Mouse (Mus musculus) CH12.LX (cell line): Measurements from ENCODE around the gene Tomm40l. TPM values are rescaled to one million over a fixed set of nuclear protein-coding genes. Genes with fewer than 3 reads are reported as not detected.

Experiments
- DNase-seq: peaks from one replicate; pipeline ENCODE4 v3.0.0-alpha.2; 2013; ENCODE audit errors: extremely low read depth
- H3K27ac ChIP-seq: 2 replicates; pipeline ENCODE4 v1.5.1; 2012; ENCODE audit warnings: low read depth, mild to moderate bottlenecking, control low read depth, moderate library complexity; ENCODE audit not compliant: insufficient read depth
- H3K27me3 ChIP-seq: replicated peaks from 2 replicates; pipeline ENCODE3; 2012; ENCODE audit warnings: inconsistent platforms
- H3K36me3 ChIP-seq, 2 experiments: replicated peaks in 1 of 2; 2 replicates each; pipeline versions ENCODE3 to v1.6.1; 2012; ENCODE audit warnings: inconsistent platforms in 1 of 2, low read length in 1 of 2, mild to moderate bottlenecking in 1 of 2, mixed read lengths in 1 of 2, moderate library complexity in 1 of 2; ENCODE audit not compliant: control insufficient read depth in 1 of 2, insufficient read depth in 1 of 2
- H3K4me1 ChIP-seq, 2 experiments: 2 replicates each; pipeline ENCODE4 v1.6.1; 2012; ENCODE audit warnings: inconsistent platforms in 1 of 2, moderate library complexity in 1 of 2; ENCODE audit not compliant: insufficient read depth in 2 of 2, control insufficient read depth in 1 of 2
- H3K4me2 ChIP-seq: 2 replicates; pipeline ENCODE4 v1.6.1; 2012; ENCODE audit warnings: low read depth, mild to moderate bottlenecking, control low read depth; ENCODE audit not compliant: poor library complexity, insufficient read depth, severe bottlenecking
- H3K4me3 ChIP-seq, 3 experiments: fragments of 150-350 bp in 1 of 3; sonication (generic) in 1 of 3; replicated peaks in 1 of 3; 2 replicates each; pipeline versions ENCODE3 to v1.5.1; 2011 to 2012; ENCODE audit warnings: low read depth in 2 of 3, low read length in 2 of 3, mild to moderate bottlenecking in 2 of 3, moderate library complexity in 2 of 3, control low read depth in 1 of 3, improper control_type of control experiment in 1 of 3, inconsistent platforms in 1 of 3, mixed read lengths in 1 of 3; ENCODE audit not compliant: poor library complexity in 1 of 3
- H3K79me2 ChIP-seq: replicated peaks from 2 replicates; pipeline ENCODE4 v1.6.1; 2012; ENCODE audit warnings: mild to moderate bottlenecking, moderate library complexity; ENCODE audit not compliant: control insufficient read depth, poor library complexity, insufficient read depth, severe bottlenecking; ENCODE audit errors: extremely low read depth
- H3K9ac ChIP-seq: 2 replicates; pipeline ENCODE4 v1.6.1; 2012; ENCODE audit warnings: low read depth, mild to moderate bottlenecking, control low read depth, moderate library complexity; ENCODE audit not compliant: insufficient read depth
- H3K9me3 ChIP-seq: replicated peaks from 2 replicates; pipeline ENCODE3; 2012; ENCODE audit warnings: low read length, inconsistent platforms, mixed read lengths
- BHLHE40 ChIP-seq: IDR thresholded peaks from 2 replicates; pipeline ENCODE4 v1.6.1; 2011; ENCODE audit warnings: mild to moderate bottlenecking, low read depth, low read length, improper control_type of control experiment
- CHD1 ChIP-seq: IDR thresholded peaks from 2 replicates; pipeline ENCODE4 v1.6.1; 2012; ENCODE audit warnings: low read depth, low read length, improper control_type of control experiment, inconsistent platforms
- CHD2 ChIP-seq: IDR thresholded peaks from 2 replicates; pipeline ENCODE4 v1.6.1; 2011; ENCODE audit warnings: low read length, improper control_type of control experiment
- ELF1 ChIP-seq: IDR thresholded peaks from 2 replicates; pipeline ENCODE4 v1.6.1; 2014; ENCODE audit warnings: low read depth, mild to moderate bottlenecking, inconsistent platforms, low read length, improper control_type of control experiment
- EP300 ChIP-seq: IDR thresholded peaks from 2 replicates; pipeline ENCODE4 v1.6.1; 2011; ENCODE audit warnings: low read length, improper control_type of control experiment
- ETS1 ChIP-seq: conservative IDR thresholded peaks from 2 replicates; pipeline ENCODE4 v1.6.1; 2012; ENCODE audit warnings: low read depth, mild to moderate bottlenecking, inconsistent platforms, low read length, improper control_type of control experiment, moderate library complexity
- HCFC1 ChIP-seq: IDR thresholded peaks from 2 replicates; pipeline ENCODE4 v1.6.1; 2012; ENCODE audit warnings: low read depth, mild to moderate bottlenecking, inconsistent platforms, low read length, improper control_type of control experiment
- IRF4 ChIP-seq: IDR thresholded peaks from 2 replicates; pipeline ENCODE4 v1.6.1; 2014; ENCODE audit warnings: low read depth, mild to moderate bottlenecking, inconsistent platforms, low read length, improper control_type of control experiment
- JUND ChIP-seq: conservative IDR thresholded peaks from 2 replicates; pipeline ENCODE4 v1.6.1; 2011; ENCODE audit warnings: low read depth, low read length, improper control_type of control experiment
- KAT2A ChIP-seq: IDR thresholded peaks from 2 replicates; pipeline ENCODE4 v1.6.1; 2012; ENCODE audit warnings: low read length, improper control_type of control experiment, inconsistent platforms; ENCODE audit not compliant: insufficient replicate concordance
- MAFK ChIP-seq: IDR thresholded peaks from 2 replicates; pipeline ENCODE4 v1.6.1; 2011; ENCODE audit warnings: low read length, improper control_type of control experiment; ENCODE audit not compliant: insufficient replicate concordance
- MAX ChIP-seq: IDR thresholded peaks from 2 replicates; pipeline ENCODE4 v1.6.1; 2011; ENCODE audit warnings: low read length, improper control_type of control experiment
- MAZ ChIP-seq: IDR thresholded peaks from 2 replicates; pipeline ENCODE4 v1.6.1; 2012; ENCODE audit warnings: low read depth, mild to moderate bottlenecking, inconsistent platforms, low read length, improper control_type of control experiment, moderate library complexity
- MEF2A ChIP-seq: IDR thresholded peaks from 2 replicates; pipeline ENCODE4 v1.6.1; 2014; ENCODE audit warnings: low read depth, mild to moderate bottlenecking, inconsistent platforms, low read length, improper control_type of control experiment, borderline replicate concordance
- MXI1 ChIP-seq: IDR thresholded peaks from 2 replicates; pipeline ENCODE4 v1.6.1; 2011; ENCODE audit warnings: mild to moderate bottlenecking, low read depth, low read length, improper control_type of control experiment
- MYC ChIP-seq: IDR thresholded peaks from 2 replicates; pipeline ENCODE4 v1.6.1; 2011; ENCODE audit warnings: low read depth, mild to moderate bottlenecking, improper control_type of control experiment, low read length
- NELFE ChIP-seq: IDR thresholded peaks from 2 replicates; pipeline ENCODE4 v1.6.1; 2011; ENCODE audit warnings: low read depth, low read length, improper control_type of control experiment
- NRF1 ChIP-seq: IDR thresholded peaks from 2 replicates; pipeline ENCODE4 v1.6.1; 2014; ENCODE audit warnings: low read depth, mild to moderate bottlenecking, inconsistent platforms, low read length, improper control_type of control experiment, moderate library complexity
- PAX5 ChIP-seq: IDR thresholded peaks from 2 replicates; pipeline ENCODE4 v1.6.1; 2012; ENCODE audit warnings: low read length, inconsistent platforms, mixed read lengths
- POLR2A ChIP-seq: IDR thresholded peaks from 2 replicates; pipeline ENCODE4 v1.6.1; 2011; ENCODE audit warnings: low read depth, mild to moderate bottlenecking, improper control_type of control experiment, low read length
- POLR2AphosphoS2 ChIP-seq: IDR thresholded peaks from 2 replicates; pipeline ENCODE4 v1.6.1; 2011; ENCODE audit warnings: low read depth, low read length, improper control_type of control experiment
- RCOR1 ChIP-seq: conservative IDR thresholded peaks from 2 replicates; pipeline ENCODE4 v1.6.1; 2012; ENCODE audit warnings: low read depth, mild to moderate bottlenecking, inconsistent platforms, low read length, improper control_type of control experiment
- SIN3A ChIP-seq: IDR thresholded peaks from 2 replicates; pipeline ENCODE4 v1.6.1; 2012; ENCODE audit warnings: low read length, improper control_type of control experiment, inconsistent platforms
- TBP ChIP-seq: conservative IDR thresholded peaks from 2 replicates; pipeline ENCODE4 v1.6.1; 2011; ENCODE audit warnings: low read depth, low read length, improper control_type of control experiment
- TCF12 ChIP-seq: IDR thresholded peaks from 2 replicates; pipeline ENCODE4 v1.6.1; 2014; ENCODE audit warnings: low read depth, mild to moderate bottlenecking, inconsistent platforms, low read length, improper control_type of control experiment
- USF1 ChIP-seq: IDR thresholded peaks from 2 replicates; pipeline ENCODE4 v1.6.1; 2014; ENCODE audit warnings: low read depth, mild to moderate bottlenecking, inconsistent platforms, low read length, improper control_type of control experiment
- USF2 ChIP-seq: conservative IDR thresholded peaks from 2 replicates; pipeline ENCODE4 v1.6.1; 2011; ENCODE audit warnings: low read depth, low read length, improper control_type of control experiment
- ZMIZ1 ChIP-seq: IDR thresholded peaks from 2 replicates; pipeline ENCODE4 v1.6.1; 2012; ENCODE audit warnings: low read depth, mild to moderate bottlenecking, inconsistent platforms, low read length, improper control_type of control experiment
- ZNF384 ChIP-seq: IDR thresholded peaks from 2 replicates; pipeline ENCODE4 v1.6.1; 2012; ENCODE audit warnings: low read depth, low read length, improper control_type of control experiment, inconsistent platforms
- dilution Hi-C: fragments of 300-500 bp; cut with MboI; formaldehyde crosslinking; loops from 2 replicates; pipeline ENCODE4 v1.14.3; 2020; ENCODE audit warnings: low sequenced_read_pairs; ENCODE audit not compliant: extremely low pct_unique_long_range_greater_than_20kb, extremely low pct_ligation_motif_present
- in situ Hi-C: fragments of 300-500 bp; cut with MboI; formaldehyde crosslinking; loops from 3 replicates; pipeline ENCODE4 v1.14.3; 2019; ENCODE audit warnings: low sequenced_read_pairs, low pct_ligation_motif_present, low pct_unique_long_range_greater_than_20kb, mixed read lengths
- polyA plus RNA-seq: library from polyadenylated mRNA; unstranded; fragments of >175 nt; gene quantifications from 2 replicates; pipeline ENCODE4 v1.2.1, GENCODE M21; 2012; ENCODE audit warnings: low read depth; ENCODE audit not compliant: insufficient read length
- total RNA-seq, 2 experiments: library from RNA; depleted of rRNA; stranded (reverse); fragments of 300-350 nt in 1 of 2; fragments of >200 nt in 1 of 2; gene quantifications; 2 replicates each; pipeline ENCODE4 v1.2.3; 2012 to 2014

The Tomm40l gene
- total and polyA plus RNA-seq, 3 experiments, result 24.7 to 37.1 (median 36.0) TPM

DNA sequence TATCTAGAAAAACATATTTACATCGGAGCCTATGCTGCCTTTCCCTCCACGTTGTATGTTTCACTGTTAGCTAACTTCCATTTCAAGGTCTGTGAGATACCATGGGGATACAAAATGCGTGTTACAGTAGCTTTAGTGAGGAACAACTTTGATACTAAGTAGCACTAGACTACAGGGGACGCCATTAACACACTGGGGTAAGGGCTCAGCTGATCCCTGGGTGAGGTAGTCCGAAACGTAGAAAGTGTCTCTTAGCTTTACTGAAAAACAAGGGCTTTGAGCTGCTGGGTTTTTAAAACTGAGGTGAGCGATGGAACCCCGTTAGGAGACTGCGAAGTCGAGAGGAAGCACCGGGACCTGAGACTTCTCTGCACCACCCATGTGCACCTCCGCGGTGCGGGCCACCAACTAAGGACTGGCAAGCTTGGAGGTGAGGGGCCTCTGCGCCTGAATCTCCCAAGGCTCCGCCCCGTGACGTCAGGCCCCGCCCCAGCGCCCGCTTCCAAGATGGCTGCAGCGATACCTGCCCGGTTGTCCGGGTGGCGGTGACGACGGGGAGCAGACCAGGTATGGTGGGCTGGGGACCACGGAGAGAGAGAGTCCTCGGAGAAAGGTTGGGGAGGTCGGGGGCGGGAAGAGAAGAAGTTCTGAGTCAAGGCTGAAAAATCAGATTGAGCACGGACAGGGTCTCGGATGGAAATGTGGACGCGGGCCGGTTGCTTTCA, 47.7 kb upstream of the Tomm40l start, which contains the start of gene B4galt3:
Gene B4galt3 (plus strand): TSS at position 481 of the 725 bp plus-strand sequence.
- H3K27me3 ChIP-seq, result no peaks in the 10 kb centered on the region
- DNase-seq, result peak; percentile 87
- dilution Hi-C loops, result no loop called here
- H3K36me3 ChIP-seq, result peaks cover 25 to 33% of the 10 kb centered on the region in 2 experiments
- H3K9ac ChIP-seq, result peak within 1 kb of the TSS; percentile 50
- H3K9me3 ChIP-seq, result no peaks in the 10 kb centered on the region
- H3K79me2 ChIP-seq, result no peaks in the 10 kb centered on the region
- peak within 1 kb of the TSS; percentile 83 to 93 (median 93) for H3K4me3 ChIP-seq
- no peak within 1 kb of the TSS for H3K27ac ChIP-seq
- TF ChIP-seq MEF2A, result peak; percentile 23; the same call in 1 of the 2 replicates
- TF ChIP-seq TBP, result peak; percentile 88
- no peak for TF ChIP-seq CHD1
- no peak for TF ChIP-seq IRF4
- peak; percentile 81; the same call in 1 of the 2 replicates for TF ChIP-seq KAT2A
- TF ChIP-seq NRF1, result peak; percentile 72
- TF ChIP-seq ELF1, result peak; percentile 57; the same call in 1 of the 2 replicates
- TF ChIP-seq BHLHE40, result no peak
- 0 out of 2 replicates have a peak, but pooled peaks have one; percentile 37 for TF ChIP-seq RCOR1
- no peak for TF ChIP-seq JUND
- TF ChIP-seq ETS1, result no peak
- TF ChIP-seq NELFE, result peak; percentile 99
- TF ChIP-seq POLR2AphosphoS2, result peak; percentile 93
- TF ChIP-seq USF2, result no peak
- no peak for TF ChIP-seq USF1
- TF ChIP-seq POLR2A, result peak; percentile 100
- TF ChIP-seq MXI1, result peak; percentile 51; the same call in 1 of the 2 replicates
- TF ChIP-seq ZNF384, result peak; percentile 5; the same call in 1 of the 2 replicates
- TF ChIP-seq EP300, result no peak
- peak; percentile 74; the same call in 1 of the 2 replicates for TF ChIP-seq MYC
- TF ChIP-seq HCFC1, result peak; percentile 86
- peak; percentile 97 for TF ChIP-seq ZMIZ1
- TF ChIP-seq MAFK, result 0 out of 2 replicates have a peak, but pooled peaks have one; percentile 9
- TF ChIP-seq CHD2, result peak; percentile 45; the same call in 1 of the 2 replicates
- no peak for TF ChIP-seq PAX5
- peak; percentile 66; the same call in 1 of the 2 replicates for TF ChIP-seq MAX
- peak; percentile 86 for TF ChIP-seq MAZ
- TF ChIP-seq TCF12, result peak; percentile 97
- peak; percentile 71; the same call in 1 of the 2 replicates for TF ChIP-seq SIN3A
- H3K4me2 ChIP-seq, result peak within 1 kb of the TSS; percentile 86
- peaks cover 0 to 26% of the 10 kb centered on the region in 2 experiments; a peak in 2 of 4 replicates for H3K4me1 ChIP-seq
- in situ Hi-C loops, result no loop called here
